Mouse (Mus musculus) midbrain, embryonic 10.5 days (tissue): ENCODE measurements around the gene Sfxn2. TPM values are rescaled to one million over a fixed set of nuclear protein-coding genes. Genes with fewer than 3 reads are reported as not detected.

ENCODE experiments used
- DNase-seq: peaks from one replicate; pipeline ENCODE4 v3.0.0-alpha.2; 2017; ENCODE audit warnings: low spot score
- H3K27ac ChIP-seq: fragments of 300-500 bp; sonication (generic); replicated peaks from 2 replicates; pipeline ENCODE4 v1.5.1; 2016; ENCODE audit warnings: mild to moderate bottlenecking
- H3K27me3 ChIP-seq: fragments of 300-500 bp; sonication (generic); 2 replicates; pipeline ENCODE4 v1.6.1; 2016; ENCODE audit warnings: low read depth, mild to moderate bottlenecking; ENCODE audit not compliant: poor library complexity, severe bottlenecking
- H3K36me3 ChIP-seq: fragments of 300-500 bp; sonication (generic); 2 replicates; pipeline ENCODE4 v1.6.1; 2016; ENCODE audit warnings: mild to moderate bottlenecking, moderate library complexity
- H3K4me1 ChIP-seq: fragments of 300-500 bp; sonication (generic); 2 replicates; pipeline ENCODE4 v1.6.1; 2016
- H3K4me3 ChIP-seq: fragments of 300-500 bp; sonication (generic); 2 replicates; pipeline ENCODE4 v1.5.1; 2016; ENCODE audit warnings: mild to moderate bottlenecking, moderate library complexity
- H3K9me3 ChIP-seq: fragments of 300-500 bp; sonication (generic); replicated peaks from 2 replicates; pipeline ENCODE4 v1.6.1; 2016; ENCODE audit warnings: mild to moderate bottlenecking
- WGBS: fragments of 180-500 bp; shearing (Covaris S2); methylation state at CpG from one replicate; pipeline ENCODE4 v1.1.7; 2016; 5-methylcytosine and 5-hydroxymethylcytosine counted together
- polyA plus RNA-seq: library from polyadenylated mRNA; unstranded; fragments of >200 nt; fragmentation: Nextera tagmentation; extraction: Ambion mirVana; gene quantifications from 2 replicates; pipeline ENCODE4 v1.2.1, GENCODE M21; 2016

Sfxn2 gene
- 17.0 and 18.1 TPM in 2 replicates for polyA plus RNA-seq

DNA sequence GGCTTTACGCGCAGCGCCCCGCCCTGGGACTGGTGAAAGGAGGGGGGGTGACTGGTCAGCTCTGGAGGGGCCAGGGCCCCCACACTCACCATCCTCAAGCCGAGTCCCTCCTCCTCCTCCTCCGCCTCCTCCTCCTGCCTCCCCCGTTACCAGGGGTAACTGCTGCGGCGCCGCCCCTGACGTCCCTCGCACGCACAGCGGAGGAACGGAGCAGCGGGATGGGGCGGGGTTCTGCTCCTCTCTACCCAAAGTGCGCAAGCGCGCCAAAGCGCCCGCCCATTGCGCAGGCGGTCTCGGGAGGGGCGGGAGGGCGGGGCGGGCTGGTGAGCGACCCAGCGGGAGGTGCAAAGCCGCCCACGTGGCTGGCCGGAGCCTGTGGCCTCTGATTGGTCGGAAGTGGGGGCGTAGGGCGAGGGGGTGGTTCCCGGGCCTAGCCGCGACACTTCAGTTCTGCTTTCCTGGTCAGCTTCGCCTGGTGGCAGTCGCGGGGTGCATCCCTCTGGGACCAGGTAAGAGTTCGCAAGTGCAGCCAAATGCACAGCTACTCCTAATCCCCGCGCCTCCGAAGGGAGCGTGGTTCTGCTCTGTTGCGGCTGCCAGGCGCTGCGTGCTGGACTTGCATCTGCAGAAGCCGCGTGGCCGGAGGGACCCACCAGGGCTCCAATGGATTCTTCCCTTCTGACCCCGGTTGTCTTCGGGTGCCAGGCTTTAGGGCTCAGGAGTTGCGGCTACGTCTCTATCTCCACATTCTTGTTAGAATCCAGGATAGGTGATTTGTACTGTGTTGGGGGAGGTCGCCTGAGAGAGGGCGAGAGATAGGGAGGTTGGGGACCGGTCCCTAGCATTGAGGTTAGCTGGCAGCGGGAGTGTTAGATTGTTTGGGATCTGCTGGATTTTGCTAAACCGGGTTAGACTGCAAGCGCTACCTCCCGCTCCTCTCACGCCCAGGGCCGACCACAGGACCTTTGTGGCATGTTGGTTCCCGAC, at the start of gene Sfxn2, which contains the start of gene Arl3:
Gene Sfxn2, plus strand, starts transcription at position 415 of the 987 bp plus-strand sequence.
Gene Arl3, minus strand, starts transcription at position 248 of the 987 bp plus-strand sequence.
- H3K4me1 ChIP-seq = peaks cover 46% of the 10 kb centered on the region
- H3K36me3 ChIP-seq = 0 out of 2 replicates have a peak, but pooled peaks cover under 1% of the 10 kb centered on the region
- peak within 1 kb of the TSS; percentile 94 for H3K27ac ChIP-seq
- H3K4me3 ChIP-seq = peak within 1 kb of the TSS; percentile 72
- no peaks in the 10 kb centered on the region for H3K27me3 ChIP-seq
- peak; percentile 99 for DNase-seq
- under 1% methylated on average over 67 of the region's 67 CpGs for WGBS
- H3K9me3 ChIP-seq = no peaks in the 10 kb centered on the region

- 2% methylated on average over 20 of the region's 20 CpGs for WGBS
- Histone ChIP-seq H3K4me1 (peaks cover 89% of the 10 kb centered on the region), H3K27me3 (no peaks in the 10 kb centered on the region), H3K27ac (peak overlapping the region; percentile 95), H3K36me3 (no peaks in the 10 kb centered on the region), H3K4me3 (peak overlapping the region; percentile 47), H3K9me3 (no peaks in the 10 kb centered on the region)
- DNase-seq = peak; percentile 79
Observed at GRCm38 (mm10) chr19:46523480-46524151, 49.5 kb upstream of the Sfxn2 start.

DNA sequence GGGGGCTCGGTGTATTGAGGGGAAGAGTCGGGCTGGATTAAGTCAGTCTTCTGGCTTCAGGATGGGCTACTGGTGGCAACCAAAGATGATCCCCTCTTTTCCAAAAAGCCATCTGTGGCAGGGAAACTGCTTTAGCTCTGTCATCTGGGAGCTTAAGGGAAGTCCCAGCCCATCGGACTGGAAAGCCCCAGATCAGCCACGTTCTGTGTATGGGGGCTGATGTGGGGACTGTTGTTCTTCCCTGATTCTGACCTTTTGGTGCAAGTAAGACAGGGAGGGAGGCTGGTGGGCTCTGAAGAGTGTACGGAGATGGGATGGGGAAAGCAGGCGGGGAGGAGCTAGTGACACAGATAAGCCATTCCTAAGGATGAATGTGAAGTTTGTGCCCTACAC, 49.0 kb upstream of the Sfxn2 start:
- H3K27me3 ChIP-seq = no peaks in the 10 kb centered on the region
- 5% methylated on average over 6 of the region's 6 CpGs for WGBS
- no peaks in the 10 kb centered on the region for H3K36me3 ChIP-seq
- H3K4me1 ChIP-seq = peaks cover 89% of the 10 kb centered on the region
- no peak for DNase-seq
- peak overlapping the region; percentile 95 for H3K27ac ChIP-seq
- H3K9me3 ChIP-seq = no peaks in the 10 kb centered on the region
- peak overlapping the region; percentile 47 for H3K4me3 ChIP-seq

DNA sequence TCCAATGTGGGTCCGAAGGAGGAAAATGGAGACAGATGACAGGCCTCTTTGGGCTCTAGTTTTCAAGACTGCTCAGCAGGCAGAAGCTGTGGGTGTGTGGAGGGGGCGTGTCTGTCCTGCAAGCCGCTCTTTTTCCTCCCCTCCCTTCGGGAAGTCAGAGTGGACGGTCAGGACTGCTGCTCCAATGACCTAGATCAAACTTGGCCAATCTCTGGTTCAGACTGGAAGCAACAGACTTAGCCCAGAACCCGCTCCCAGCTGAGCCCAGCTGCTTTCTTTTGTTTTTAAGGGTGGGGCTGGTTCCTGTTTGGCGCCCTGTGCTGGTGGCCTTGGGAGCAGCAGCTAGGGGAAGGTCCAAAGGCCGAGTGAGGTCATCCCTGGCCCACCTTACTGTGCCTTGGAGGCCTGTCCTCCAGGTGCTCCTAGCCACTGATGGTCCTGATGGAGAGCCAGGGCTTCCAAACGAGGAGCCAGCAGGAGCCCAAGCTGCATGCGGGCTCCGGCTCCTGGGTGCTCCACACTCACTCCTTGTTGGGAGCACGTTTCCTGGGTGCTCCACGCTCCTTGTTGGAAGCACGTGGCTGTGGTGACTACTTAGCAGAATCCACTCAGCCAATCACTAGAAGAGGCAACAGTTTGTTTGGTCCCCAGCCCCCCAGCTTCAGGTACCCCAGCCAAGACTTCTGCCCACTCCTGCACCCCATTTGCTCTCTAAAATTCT, 48.4 kb upstream of the Sfxn2 start:
- Histone ChIP-seq H3K4me1 (peaks cover 89% of the 10 kb centered on the region), H3K27me3 (no peaks in the 10 kb centered on the region), H3K9me3 (no peaks in the 10 kb centered on the region), H3K27ac (peak overlapping the region; percentile 95), H3K4me3 (peak overlapping the region; percentile 47), H3K36me3 (no peaks in the 10 kb centered on the region)
- peak; percentile 59 for DNase-seq
- WGBS = 23% methylated on average over 14 of the region's 14 CpGs

DNA sequence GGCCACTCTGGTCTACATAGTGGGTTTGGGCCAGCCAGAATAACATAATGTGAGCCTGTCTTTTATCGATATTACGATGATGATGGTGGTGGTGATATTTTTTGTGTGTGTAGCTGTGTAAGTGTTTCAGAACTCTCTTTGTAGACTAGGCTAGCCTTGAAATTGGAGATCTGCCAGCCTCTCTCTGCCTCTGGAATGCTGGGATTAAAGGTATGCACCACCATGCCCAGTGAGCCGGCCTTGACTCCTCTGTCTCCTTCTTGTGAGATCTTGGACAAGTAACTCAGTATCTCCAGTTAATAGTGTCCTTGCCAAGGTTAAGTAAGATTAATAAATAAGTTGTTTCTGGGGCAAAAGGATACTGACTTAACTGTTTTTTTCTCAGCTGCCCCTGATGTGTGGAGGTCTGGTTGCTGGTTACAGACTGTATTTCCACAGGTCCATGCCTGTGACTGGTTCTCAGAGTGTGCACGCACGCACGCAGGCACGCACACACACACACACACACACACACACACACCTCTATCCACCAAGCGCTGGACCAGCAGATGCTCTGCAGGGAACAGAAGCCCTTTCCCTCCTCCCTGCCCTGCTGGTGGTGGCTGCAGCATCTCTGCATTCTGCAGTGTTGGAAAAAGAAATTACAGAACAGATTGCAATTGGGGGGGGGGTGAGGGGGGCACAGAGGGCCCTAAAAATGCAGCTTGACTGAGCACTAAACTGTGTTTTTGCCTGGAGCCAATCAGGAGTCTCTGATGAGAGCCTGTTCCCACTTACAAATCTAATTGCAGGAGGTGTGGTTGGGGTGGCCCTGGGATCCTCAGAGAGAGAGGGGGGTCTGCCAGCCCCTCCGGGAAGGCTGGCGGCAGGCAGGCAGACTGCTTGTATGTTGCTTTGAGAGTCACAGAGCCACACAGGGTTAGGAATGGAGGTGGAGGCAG, 47.2 kb upstream of the Sfxn2 start:
- Histone ChIP-seq H3K4me3 (no peak overlapping the region), H3K27me3 (no peaks in the 10 kb centered on the region), H3K27ac (peak overlapping the region; percentile 95), H3K9me3 (no peaks in the 10 kb centered on the region), H3K36me3 (no peaks in the 10 kb centered on the region), H3K4me1 (peaks cover 95% of the 10 kb centered on the region)
- 51% methylated on average over 10 of the region's 10 CpGs for WGBS
- DNase-seq = no peak

GRCm38 (mm10) chr19:46527632-46528528, 45.3 kb upstream of the Sfxn2 start:
- no peak for DNase-seq
- Histone ChIP-seq H3K27ac (peak overlapping the region; percentile 95), H3K9me3 (no peaks in the 10 kb centered on the region), H3K4me1 (peaks cover 100% of the 10 kb centered on the region), H3K4me3 (peak overlapping the region; percentile 49), H3K36me3 (no peaks in the 10 kb centered on the region), H3K27me3 (no peaks in the 10 kb centered on the region)
- WGBS = 5% methylated on average over 17 of the region's 17 CpGs

GRCm38 (mm10) chr19:46528529-46529213, 44.5 kb upstream of the Sfxn2 start:
- no peaks in the 10 kb centered on the region for H3K9me3 ChIP-seq
- under 1% methylated on average over 20 of the region's 20 CpGs for WGBS

GRCm38 (mm10) chr19:46529601-46530448, 43.3 kb upstream of the Sfxn2 start:
- Histone ChIP-seq H3K9me3 (no peaks in the 10 kb centered on the region), H3K27me3 (no peaks in the 10 kb centered on the region), H3K27ac (peak overlapping the region; percentile 95), H3K4me3 (peak overlapping the region; percentile 49), H3K36me3 (0 out of 2 replicates have a peak, but pooled peaks cover 4% of the 10 kb centered on the region), H3K4me1 (peaks cover 100% of the 10 kb centered on the region)
- under 1% methylated on average over 13 of the region's 13 CpGs for WGBS
- peak; percentile 61 for DNase-seq

More at GRCm38 (mm10) chr19:46528529-46529213, 44.5 kb upstream of the Sfxn2 start:
- H3K4me3 ChIP-seq = peak overlapping the region; percentile 49
- no peaks in the 10 kb centered on the region for H3K36me3 ChIP-seq
- H3K4me1 ChIP-seq = peaks cover 100% of the 10 kb centered on the region
- H3K27ac ChIP-seq = peak overlapping the region; percentile 95
- DNase-seq = peak; percentile 88
- no peaks in the 10 kb centered on the region for H3K27me3 ChIP-seq

DNA sequence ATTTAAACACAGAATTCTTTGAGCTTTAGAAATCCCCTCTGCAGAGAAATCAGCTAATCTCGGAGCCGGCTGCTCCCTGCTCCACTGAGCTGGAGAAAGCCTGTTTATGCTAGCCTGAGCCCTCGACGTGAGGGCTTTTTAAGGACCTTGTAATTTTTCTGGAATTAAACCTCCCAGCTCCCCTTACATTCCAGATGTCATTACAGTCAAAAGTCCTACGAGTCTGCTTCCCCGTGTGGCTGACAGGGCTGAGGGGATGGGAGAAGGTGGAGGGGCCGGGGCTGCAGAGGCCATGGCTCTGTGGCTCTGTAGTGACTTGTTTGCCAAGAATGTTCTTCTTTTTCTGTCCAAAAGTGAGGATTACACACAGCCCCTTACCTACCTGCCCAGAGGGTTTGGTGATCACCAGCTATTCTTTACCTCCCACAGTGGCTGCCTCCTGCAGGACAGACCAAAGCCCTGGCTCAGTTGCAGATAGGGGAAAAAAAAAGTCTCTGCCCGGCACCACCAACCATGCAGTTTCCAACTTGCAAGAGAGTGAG, 42.6 kb upstream of the Sfxn2 start:
- peak; percentile 45 for DNase-seq
- Histone ChIP-seq H3K27me3 (no peaks in the 10 kb centered on the region), H3K36me3 (0 out of 2 replicates have a peak, but pooled peaks cover 8% of the 10 kb centered on the region), H3K4me3 (peak overlapping the region; percentile 49), H3K4me1 (peaks cover 99% of the 10 kb centered on the region), H3K9me3 (no peaks in the 10 kb centered on the region), H3K27ac (peak overlapping the region; percentile 95)
- WGBS = 1% methylated on average over 8 of the region's 8 CpGs
